Mouse (Mus musculus) hindbrain, embryonic 11.5 days (tissue): ENCODE results near the gene Igsf10. TPM values are rescaled to one million over a fixed set of nuclear protein-coding genes. Genes with fewer than 3 reads are reported as not detected.
A peak's percentile ranks its signal among the peaks of the same experiment; 100 is the strongest.

Experiments used
- ATAC-seq: fragments of 200-750 bp; cut with Nextera tagmentation; 2 replicates; pipeline ENCODE4 v1.8.0; 2017; ENCODE audit warnings: mild to moderate bottlenecking, moderate TSS enrichment, moderate library complexity; ENCODE audit not compliant: low FRiP score
- DNase-seq: peaks from one replicate; pipeline ENCODE4 v3.0.0-alpha.2; 2015; ENCODE audit warnings: low spot score
- H3K27ac ChIP-seq: fragments of 300-500 bp; sonication (generic); 2 replicates; pipeline ENCODE4 v1.5.1; 2014; ENCODE audit warnings: mild to moderate bottlenecking, low read depth, low read length
- H3K27me3 ChIP-seq: fragments of 300-500 bp; sonication (generic); 2 replicates; pipeline ENCODE4 v1.6.1; 2014; ENCODE audit warnings: mild to moderate bottlenecking, low read length, moderate library complexity, mixed read lengths; ENCODE audit not compliant: control insufficient read depth, insufficient read depth
- H3K36me3 ChIP-seq: fragments of 300-500 bp; sonication (generic); 2 replicates; pipeline ENCODE4 v1.6.1; 2014; ENCODE audit warnings: mild to moderate bottlenecking, low read length, moderate library complexity, mixed read lengths; ENCODE audit not compliant: control insufficient read depth, insufficient read depth
- H3K4me1 ChIP-seq: fragments of 300-500 bp; sonication (generic); replicated peaks from 2 replicates; pipeline ENCODE4 v1.6.1; 2014; ENCODE audit warnings: low read length, mixed read lengths; ENCODE audit not compliant: control insufficient read depth, insufficient read depth
- H3K4me2 ChIP-seq: fragments of 300-500 bp; sonication (generic); replicated peaks from 2 replicates; pipeline ENCODE4 v1.6.1; 2014; ENCODE audit warnings: mild to moderate bottlenecking, low read depth, low read length
- H3K4me3 ChIP-seq: fragments of 300-500 bp; sonication (generic); 2 replicates; pipeline ENCODE4 v1.5.1; 2014; ENCODE audit warnings: low read depth, low read length
- H3K9ac ChIP-seq: fragments of 300-500 bp; sonication (generic); 2 replicates; pipeline ENCODE4 v1.6.1; 2014; ENCODE audit warnings: low read depth, low read length
- H3K9me3 ChIP-seq: fragments of 300-500 bp; sonication (generic); 2 replicates; pipeline ENCODE4 v1.6.1; 2016; ENCODE audit warnings: low read length; ENCODE audit not compliant: control insufficient read depth
- WGBS: fragments of 180-500 bp; shearing (Covaris S2); extraction: QIAGEN DNeasy Blood & Tissue Kit; methylation state at CpG from one replicate; pipeline ENCODE4 v1.1.7; 2014; 5-methylcytosine and 5-hydroxymethylcytosine counted together
- polyA plus RNA-seq: library from polyadenylated mRNA; unstranded; fragments of >200 nt; fragmentation: Nextera tagmentation; extraction: Ambion mirVana; gene quantifications from 2 replicates; pipeline ENCODE4 v1.2.1, GENCODE M21; 2014

The Igsf10 gene
- polyA plus RNA-seq, 1 experiment from 2014 or later: 4.3 TPM

GRCm38 (mm10) chr3:59343026-59343425 is 1.2 kb downstream of the Igsf10 start:
- H3K36me3 ChIP-seq: no peaks in the 10 kb centered on the region
- no peak overlapping the region for H3K27ac ChIP-seq
- WGBS: 73% methylated on average over 4 of the region's 4 CpGs
- H3K9ac ChIP-seq: no peak overlapping the region
- DNase-seq (peak; percentile 7), ATAC-seq (no peak)
- H3K4me1 ChIP-seq: no peaks in the 10 kb centered on the region
- H3K4me3 ChIP-seq: no peak overlapping the region
- H3K27me3 ChIP-seq: no peaks in the 10 kb centered on the region
- H3K9me3 ChIP-seq: no peaks in the 10 kb centered on the region
- no peak overlapping the region for H3K4me2 ChIP-seq

GRCm38 (mm10) chr3:59341647-59342427 is 2.4 kb downstream of the Igsf10 start:
- no peak for DNase-seq
- Histone ChIP-seq H3K4me1 (no peaks in the 10 kb centered on the region), H3K4me2 (no peak overlapping the region), H3K27me3 (no peaks in the 10 kb centered on the region), H3K27ac (no peak overlapping the region), H3K36me3 (no peaks in the 10 kb centered on the region), H3K9ac (no peak overlapping the region), H3K9me3 (no peaks in the 10 kb centered on the region), H3K4me3 (no peak overlapping the region)
- WGBS: 78% methylated on average over 11 of the region's 11 CpGs
- no peak for ATAC-seq

- Histone ChIP-seq H3K9me3 (no peaks in the 10 kb centered on the region), H3K27me3 (no peaks in the 10 kb centered on the region), H3K4me1 (no peaks in the 10 kb centered on the region), H3K4me3 (no peak overlapping the region), H3K4me2 (no peak overlapping the region), H3K27ac (no peak overlapping the region), H3K9ac (no peak overlapping the region), H3K36me3 (no peaks in the 10 kb centered on the region)
- 71% methylated on average over 2 of the region's 2 CpGs for WGBS
- ATAC-seq (no peak), DNase-seq (no peak)
Measured at GRCm38 (mm10) chr3:59328526-59328925, 15.7 kb downstream of the Igsf10 start.

GRCm38 (mm10) chr3:59321278-59321876 is 22.8 kb downstream of the Igsf10 start:
- H3K4me1 ChIP-seq: no peaks in the 10 kb centered on the region
- 0 out of 2 replicates have a peak, but pooled peaks have one; percentile 53 for ATAC-seq
- WGBS: 53% methylated on average over 7 of the region's 7 CpGs

GRCm38 (mm10) chr3:59316077-59316476 is 28.1 kb downstream of the Igsf10 start:
- ATAC-seq (0 out of 2 replicates have a peak, but pooled peaks have one; percentile 3), DNase-seq (no peak)
- H3K4me3 ChIP-seq: no peak overlapping the region
- H3K36me3 ChIP-seq: no peaks in the 10 kb centered on the region
- no peak overlapping the region for H3K4me2 ChIP-seq
- 82% methylated on average over 7 of the region's 7 CpGs for WGBS
- H3K27ac ChIP-seq: no peak overlapping the region
- no peaks in the 10 kb centered on the region for H3K9me3 ChIP-seq
- H3K27me3 ChIP-seq: no peaks in the 10 kb centered on the region
- no peak overlapping the region for H3K9ac ChIP-seq
- H3K4me1 ChIP-seq: no peaks in the 10 kb centered on the region

More at GRCm38 (mm10) chr3:59321278-59321876, 22.8 kb downstream of the Igsf10 start:
- Histone ChIP-seq H3K9me3 (no peaks in the 10 kb centered on the region), H3K4me3 (no peak overlapping the region), H3K36me3 (no peaks in the 10 kb centered on the region), H3K27me3 (no peaks in the 10 kb centered on the region), H3K4me2 (no peak overlapping the region), H3K27ac (no peak overlapping the region), H3K9ac (no peak overlapping the region)
- peak; percentile 64 for DNase-seq

- DNase-seq (no peak), ATAC-seq (no peak)
- Histone ChIP-seq H3K27me3 (no peaks in the 10 kb centered on the region), H3K36me3 (no peaks in the 10 kb centered on the region), H3K27ac (no peak overlapping the region), H3K4me2 (no peak overlapping the region), H3K4me3 (no peak overlapping the region), H3K9ac (no peak overlapping the region), H3K4me1 (no peaks in the 10 kb centered on the region), H3K9me3 (no peaks in the 10 kb centered on the region)
- WGBS: 87% methylated on average over 10 of the region's 10 CpGs
Measured at GRCm38 (mm10) chr3:59312610-59313009, 31.6 kb downstream of the Igsf10 start.

- no peaks in the 10 kb centered on the region for H3K27me3 ChIP-seq
- WGBS: 96% methylated on average over 2 of the region's 2 CpGs
- no peaks in the 10 kb centered on the region for H3K36me3 ChIP-seq
- H3K4me1 ChIP-seq: no peaks in the 10 kb centered on the region
- H3K4me3 ChIP-seq: no peak overlapping the region
- DNase-seq (no peak), ATAC-seq (no peak)
- H3K4me2 ChIP-seq: no peak overlapping the region
- H3K9ac ChIP-seq: no peak overlapping the region
- no peaks in the 10 kb centered on the region for H3K9me3 ChIP-seq
- no peak overlapping the region for H3K27ac ChIP-seq
Measured at GRCm38 (mm10) chr3:59305518-59305917, 38.7 kb downstream of the Igsf10 start.

- 95% methylated on average over 5 of the region's 5 CpGs for WGBS
- ATAC-seq: no peak
- Histone ChIP-seq H3K27ac (no peak overlapping the region), H3K9me3 (no peaks in the 10 kb centered on the region), H3K9ac (no peak overlapping the region), H3K4me1 (no peaks in the 10 kb centered on the region), H3K36me3 (no peaks in the 10 kb centered on the region), H3K4me3 (no peak overlapping the region), H3K4me2 (no peak overlapping the region), H3K27me3 (no peaks in the 10 kb centered on the region)
- DNase-seq: no peak
Measured at GRCm38 (mm10) chr3:59304944-59305343, 39.2 kb downstream of the Igsf10 start.

GRCm38 (mm10) chr3:59297653-59298052 is 46.5 kb downstream of the Igsf10 start:
- Histone ChIP-seq H3K27ac (no peak overlapping the region), H3K4me2 (no peak overlapping the region), H3K27me3 (no peaks in the 10 kb centered on the region), H3K9me3 (no peaks in the 10 kb centered on the region), H3K36me3 (no peaks in the 10 kb centered on the region), H3K4me3 (no peak overlapping the region), H3K4me1 (no peaks in the 10 kb centered on the region), H3K9ac (no peak overlapping the region)
- DNase-seq: no peak
- WGBS: 86% methylated on average over 16 of the region's 16 CpGs
- ATAC-seq: no peak
